Mouse (Mus musculus) C2C12 (cell line): ENCODE data around the gene Hist2h2aa2. TPM values are rescaled to one million over a fixed set of nuclear protein-coding genes. Genes with fewer than 3 reads are reported as not detected.
"Not testable (repeated sequence)": the region's sequence is repeated elsewhere in the genome, so short reads cannot be mapped to it uniquely, and the experiment has no call there.

Experiments used
- H3K27me3 ChIP-seq: one replicate; pipeline ENCODE4 v1.6.1; 2011; ENCODE audit not compliant: control insufficient read depth, insufficient read depth, insufficient read length
- H3K36me3 ChIP-seq: one replicate; pipeline ENCODE4 v1.6.1; 2011; ENCODE audit not compliant: control insufficient read depth, insufficient read depth
- H3K4me3 ChIP-seq: one replicate; pipeline ENCODE4 v1.5.1; 2011; ENCODE audit warnings: mild to moderate bottlenecking, control low read depth; ENCODE audit not compliant: poor library complexity, insufficient read depth, severe bottlenecking
- H3K79me2 ChIP-seq: one replicate; pipeline ENCODE4 v1.6.1; 2011; ENCODE audit not compliant: control insufficient read depth, insufficient read depth
- H3K79me3 ChIP-seq: one replicate; pipeline ENCODE4 v1.6.1; 2011; ENCODE audit warnings: low read depth, control low read depth
- H3ac ChIP-seq: one replicate; pipeline ENCODE3; 2011; ENCODE audit warnings: low read depth; ENCODE audit not compliant: control insufficient read depth, insufficient read length
- CEBPB ChIP-seq: IDR thresholded peaks from one replicate; pipeline ENCODE4 v1.6.1; 2011; ENCODE audit warnings: low read depth, mild to moderate bottlenecking, control low read depth, moderate library complexity
- CTCF ChIP-seq: IDR thresholded peaks from one replicate; pipeline ENCODE4 v1.5.1; 2011; ENCODE audit not compliant: control insufficient read depth, insufficient read depth, insufficient read length
- FOSL1 ChIP-seq: IDR thresholded peaks from one replicate; pipeline ENCODE4 v1.8.0; 2011; ENCODE audit warnings: mild to moderate bottlenecking, low read length; ENCODE audit not compliant: poor library complexity, insufficient read depth, severe bottlenecking
- MAX ChIP-seq: IDR thresholded peaks from one replicate; pipeline ENCODE4 v1.6.1; 2011; ENCODE audit warnings: mild to moderate bottlenecking, control low read depth
- MYOD1 ChIP-seq: IDR thresholded peaks from one replicate; pipeline ENCODE4 v1.6.1; 2011; ENCODE audit warnings: low read depth; ENCODE audit not compliant: control insufficient read depth, insufficient read length
- MYOG ChIP-seq: IDR thresholded peaks from one replicate; pipeline ENCODE4 v1.6.1; 2011; ENCODE audit not compliant: control insufficient read depth, insufficient read length; ENCODE audit errors: extremely low read depth
- USF1 ChIP-seq: IDR thresholded peaks from one replicate; pipeline ENCODE4 v1.6.1; 2011; ENCODE audit warnings: low read depth, mild to moderate bottlenecking, control low read depth, moderate library complexity
- long read RNA-seq, 2 experiments: library from polyadenylated mRNA; unstranded; transcript quantifications; one replicate each; pipeline ENCODE4 v2.0.0; 2019 to 2020
- polyA plus RNA-seq: library from polyadenylated mRNA; unstranded; fragments of >200 nt; fragmentation: generic; extraction: Trizol; gene quantifications from one replicate; pipeline ENCODE4 v1.2.1, GENCODE M21; 2012; ENCODE audit warnings: missing spikeins

The Hist2h2aa2 gene
- polyA plus RNA-seq, result 20.3 TPM
- long read RNA-seq, experiment 1, transcript Hist2h2aa2-201 (1 exons, 528 nt), result major isoform, 8 of 8 reads
- long read RNA-seq, experiment 1, partial matches to known transcripts, result 0 of 8 reads
- long read RNA-seq, experiment 1, other reads (novel, unspliced or antisense), result 0 of 8 reads
- long read RNA-seq, experiment 2, result 0 reads

GRCm38 (mm10) chr3:96239949-96240798 is at the start of gene Hist2h2aa2:
Gene Hist2h2aa2 (minus strand): TSS chr3:96240276.
- H3K36me3 ChIP-seq, H3K27me3 ChIP-seq, H3K79me3 ChIP-seq, H3K79me2 ChIP-seq: not testable (repeated sequence)
- peak within 1 kb of the TSS; percentile 35 for H3ac ChIP-seq
- peak within 1 kb of the TSS; percentile 29 for H3K4me3 ChIP-seq

GRCm38 (mm10) chr3:96289201-96289600 is 49.1 kb upstream of the Hist2h2aa2 start:
- Histone ChIP-seq H3ac (no peak overlapping the region), H3K27me3 (peaks cover 8% of the 10 kb centered on the region), H3K36me3 (no peaks in the 10 kb centered on the region), H3K79me2 (no peaks in the 10 kb centered on the region), H3K4me3 (no peak overlapping the region), H3K79me3 (no peaks in the 10 kb centered on the region)
- TF ChIP-seq MYOG, result no peak
- TF ChIP-seq MAX, result no peak
- TF ChIP-seq CEBPB, result no peak
- no peak for TF ChIP-seq MYOD1
- no peak for TF ChIP-seq CTCF
- no peak for TF ChIP-seq USF1
- TF ChIP-seq FOSL1, result no peak

- peak; percentile 75 for TF ChIP-seq CTCF
- H3K79me2 ChIP-seq, H3K36me3 ChIP-seq, H3K79me3 ChIP-seq, H3K4me3 ChIP-seq, H3K27me3 ChIP-seq, H3ac ChIP-seq: not testable (repeated sequence)
Observed at GRCm38 (mm10) chr3:96287334-96287733, 47.3 kb upstream of the Hist2h2aa2 start.

GRCm38 (mm10) chr3:96284457-96284856 is 44.4 kb upstream of the Hist2h2aa2 start:
- TF ChIP-seq CTCF (peak; percentile 5), MYOD1 (no peak)
- Histone ChIP-seq H3K36me3 (no peaks in the 10 kb centered on the region), H3ac (no peak overlapping the region), H3K79me2 (no peaks in the 10 kb centered on the region), H3K27me3 (no peaks in the 10 kb centered on the region), H3K4me3 (no peak overlapping the region), H3K79me3 (no peaks in the 10 kb centered on the region)

GRCm38 (mm10) chr3:96280660-96281059 is 40.6 kb upstream of the Hist2h2aa2 start:
- Histone ChIP-seq H3K4me3 (no peak overlapping the region), H3K79me2 (no peaks in the 10 kb centered on the region), H3K27me3 (no peaks in the 10 kb centered on the region), H3ac (no peak overlapping the region), H3K79me3 (no peaks in the 10 kb centered on the region), H3K36me3 (no peaks in the 10 kb centered on the region)
- no peak for TF ChIP-seq MYOD1

- H3K36me3 ChIP-seq, result no peaks in the 10 kb centered on the region
- H3ac ChIP-seq, result peak overlapping the region; percentile 55
- H3K79me2 ChIP-seq, result peaks cover 6% of the 10 kb centered on the region
- no peaks in the 10 kb centered on the region for H3K79me3 ChIP-seq
- no peak overlapping the region for H3K4me3 ChIP-seq
- TF ChIP-seq CEBPB, result no peak
- TF ChIP-seq MYOG, result no peak
- peak; percentile 85 for TF ChIP-seq CTCF
- TF ChIP-seq MAX, result peak; percentile 77
- no peaks in the 10 kb centered on the region for H3K27me3 ChIP-seq
Observed at GRCm38 (mm10) chr3:96277800-96278624, 37.9 kb upstream of the Hist2h2aa2 start.
